Mouse (Mus musculus): ENCODE measurements around the gene Abraxas1. TPM values are rescaled to one million over a fixed set of nuclear protein-coding genes. Genes with fewer than 3 reads are reported as not detected.

Abraxas1 gene
- total RNA-seq (2014; fragmentation: Nextera tagmentation) (54.0 and 61.7 TPM in 2 replicates), total RNA-seq (2017) (40.5 and 40.8 TPM in 2 replicates), polyA plus RNA-seq (2012) (12.6 and 14.6 TPM in 2 replicates)

- TF ChIP-seq GATA1 (IDR thresholded peaks at IDR 0.05; ENCODE audit: borderline replicate concordance, low read length) (no peak), TAL1 (conservative IDR thresholded peaks at IDR 0.05; ENCODE audit: low read depth, low read length) (no peak), CTCF (IDR thresholded peaks at IDR 0.05; ENCODE audit: low read depth, low read length) (no peak), POLR2AphosphoS5 (IDR thresholded peaks at IDR 0.05; ENCODE audit: insufficient replicate concordance, low read depth, low read length) (0 out of 2 replicates have a peak, but pooled peaks have one; percentile 41), GATA2 (IDR thresholded peaks at IDR 0.05; ENCODE audit: borderline replicate concordance, low read depth, low read length) (no peak)
- peak; percentile 96 for ATAC-seq (ENCODE audit: extremely low read depth, insufficient number of reproducible peaks, low FRiP score, poor library complexity, severe bottlenecking)
- peak; percentile 89 for DNase-seq (ENCODE audit: low spot score)
- H3K4me3 ChIP-seq (ENCODE audit: low read depth, low read length) = peak within 1 kb of the TSS; percentile 90
- H3K4me1 ChIP-seq (ENCODE audit: insufficient read depth, low read depth, low read length) = peaks cover 21% of the 10 kb centered on the region
- peaks cover 4% of the 10 kb centered on the region; the same call in 1 of the 2 replicates for H3K27me3 ChIP-seq (ENCODE audit: insufficient read depth, low read length)
- H3K36me3 ChIP-seq (replicated peaks) = peaks cover 32% of the 10 kb centered on the region
- H3K9me3 ChIP-seq (replicated peaks) = no peaks in the 10 kb centered on the region
These were observed at the start of gene Abraxas1 for GRCm38 (mm10) chr5:100820483-100821184. Abraxas1 (minus strand) TSS chr5:100820965.

- TF ChIP-seq GATA1 (IDR thresholded peaks at IDR 0.05; ENCODE audit: borderline replicate concordance, low read length) = no peak
- no peak for TF ChIP-seq GATA2 (IDR thresholded peaks at IDR 0.05; ENCODE audit: borderline replicate concordance, low read depth, low read length)
- TF ChIP-seq TAL1 (conservative IDR thresholded peaks at IDR 0.05; ENCODE audit: low read depth, low read length) = no peak
- TF ChIP-seq POLR2AphosphoS5 (IDR thresholded peaks at IDR 0.05; ENCODE audit: insufficient replicate concordance, low read depth, low read length) = no peak
- no peak for TF ChIP-seq CTCF (IDR thresholded peaks at IDR 0.05; ENCODE audit: low read depth, low read length)
- H3K27me3 ChIP-seq (ENCODE audit: insufficient read depth, low read length) = no peaks in the 10 kb centered on the region
- H3K36me3 ChIP-seq (replicated peaks) = no peaks in the 10 kb centered on the region
- no peak overlapping the region for H3K4me3 ChIP-seq (ENCODE audit: low read depth, low read length)
- H3K9me3 ChIP-seq (replicated peaks) = peaks cover 8% of the 10 kb centered on the region
- no peak for ATAC-seq (ENCODE audit: extremely low read depth, insufficient number of reproducible peaks, low FRiP score, poor library complexity, severe bottlenecking)
- no peaks in the 10 kb centered on the region for H3K4me1 ChIP-seq (ENCODE audit: insufficient read depth, low read depth, low read length)
- no peak for DNase-seq (ENCODE audit: low spot score)
These were observed 48.6 kb upstream of the Abraxas1 start for GRCm38 (mm10) chr5:100869197-100869895.

- no peaks in the 10 kb centered on the region for H3K4me1 ChIP-seq (ENCODE audit: insufficient read depth, low read depth, low read length)
- no peak overlapping the region for H3K4me3 ChIP-seq (ENCODE audit: low read depth, low read length)
- TF ChIP-seq POLR2AphosphoS5 (IDR thresholded peaks at IDR 0.05; ENCODE audit: insufficient replicate concordance, low read depth, low read length) (no peak), GATA1 (IDR thresholded peaks at IDR 0.05; ENCODE audit: borderline replicate concordance, low read length) (no peak), TAL1 (conservative IDR thresholded peaks at IDR 0.05; ENCODE audit: low read depth, low read length) (no peak), CTCF (IDR thresholded peaks at IDR 0.05; ENCODE audit: low read depth, low read length) (no peak), GATA2 (IDR thresholded peaks at IDR 0.05; ENCODE audit: borderline replicate concordance, low read depth, low read length) (no peak)
- DNase-seq (ENCODE audit: low spot score) (no peak), ATAC-seq (ENCODE audit: extremely low read depth, insufficient number of reproducible peaks, low FRiP score, poor library complexity, severe bottlenecking) (no peak)
- peaks cover 10% of the 10 kb centered on the region for H3K9me3 ChIP-seq (replicated peaks)
- no peaks in the 10 kb centered on the region for H3K36me3 ChIP-seq (replicated peaks)
- no peaks in the 10 kb centered on the region for H3K27me3 ChIP-seq (ENCODE audit: insufficient read depth, low read length)
These were observed 45.4 kb upstream of the Abraxas1 start for GRCm38 (mm10) chr5:100866183-100866582.

GRCm38 (mm10) chr5:100864438-100864837, 43.7 kb upstream of the Abraxas1 start:
- Histone ChIP-seq H3K36me3 (replicated peaks) (no peaks in the 10 kb centered on the region), H3K27me3 (ENCODE audit: insufficient read depth, low read length) (no peaks in the 10 kb centered on the region), H3K9me3 (replicated peaks) (peaks cover 6% of the 10 kb centered on the region), H3K4me3 (ENCODE audit: low read depth, low read length) (no peak overlapping the region), H3K4me1 (ENCODE audit: insufficient read depth, low read depth, low read length) (no peaks in the 10 kb centered on the region)
- no peak for ATAC-seq (ENCODE audit: extremely low read depth, insufficient number of reproducible peaks, low FRiP score, poor library complexity, severe bottlenecking)
- no peak for TF ChIP-seq GATA2 (IDR thresholded peaks at IDR 0.05; ENCODE audit: borderline replicate concordance, low read depth, low read length)
- TF ChIP-seq TAL1 (conservative IDR thresholded peaks at IDR 0.05; ENCODE audit: low read depth, low read length) = no peak
- no peak for TF ChIP-seq POLR2AphosphoS5 (IDR thresholded peaks at IDR 0.05; ENCODE audit: insufficient replicate concordance, low read depth, low read length)
- TF ChIP-seq CTCF (IDR thresholded peaks at IDR 0.05; ENCODE audit: low read depth, low read length) = no peak
- no peak for TF ChIP-seq GATA1 (IDR thresholded peaks at IDR 0.05; ENCODE audit: borderline replicate concordance, low read length)
- DNase-seq (ENCODE audit: low spot score) = no peak

GRCm38 (mm10) chr5:100863091-100863490, 42.3 kb upstream of the Abraxas1 start:
- DNase-seq (ENCODE audit: low spot score) = no peak
- Histone ChIP-seq H3K4me3 (ENCODE audit: low read depth, low read length) (no peak overlapping the region), H3K4me1 (ENCODE audit: insufficient read depth, low read depth, low read length) (no peaks in the 10 kb centered on the region), H3K9me3 (replicated peaks) (0 out of 2 replicates have a peak, but pooled peaks cover 2% of the 10 kb centered on the region), H3K27me3 (ENCODE audit: insufficient read depth, low read length) (no peaks in the 10 kb centered on the region), H3K36me3 (replicated peaks) (no peaks in the 10 kb centered on the region)
- no peak for ATAC-seq (ENCODE audit: extremely low read depth, insufficient number of reproducible peaks, low FRiP score, poor library complexity, severe bottlenecking)
- TF ChIP-seq TAL1 (conservative IDR thresholded peaks at IDR 0.05; ENCODE audit: low read depth, low read length) = no peak
- TF ChIP-seq GATA1 (IDR thresholded peaks at IDR 0.05; ENCODE audit: borderline replicate concordance, low read length) = no peak
- no peak for TF ChIP-seq POLR2AphosphoS5 (IDR thresholded peaks at IDR 0.05; ENCODE audit: insufficient replicate concordance, low read depth, low read length)
- TF ChIP-seq CTCF (IDR thresholded peaks at IDR 0.05; ENCODE audit: low read depth, low read length) = no peak
- TF ChIP-seq GATA2 (IDR thresholded peaks at IDR 0.05; ENCODE audit: borderline replicate concordance, low read depth, low read length) = no peak

GRCm38 (mm10) chr5:100861811-100862210, 41.0 kb upstream of the Abraxas1 start:
- Histone ChIP-seq H3K4me1 (ENCODE audit: insufficient read depth, low read depth, low read length) (no peaks in the 10 kb centered on the region), H3K9me3 (replicated peaks) (0 out of 2 replicates have a peak, but pooled peaks cover 2% of the 10 kb centered on the region), H3K27me3 (ENCODE audit: insufficient read depth, low read length) (no peaks in the 10 kb centered on the region), H3K36me3 (replicated peaks) (no peaks in the 10 kb centered on the region), H3K4me3 (ENCODE audit: low read depth, low read length) (no peak overlapping the region)
- DNase-seq (ENCODE audit: low spot score) (no peak), ATAC-seq (ENCODE audit: extremely low read depth, insufficient number of reproducible peaks, low FRiP score, poor library complexity, severe bottlenecking) (no peak)
- no peak for TF ChIP-seq GATA2 (IDR thresholded peaks at IDR 0.05; ENCODE audit: borderline replicate concordance, low read depth, low read length)
- no peak for TF ChIP-seq POLR2AphosphoS5 (IDR thresholded peaks at IDR 0.05; ENCODE audit: insufficient replicate concordance, low read depth, low read length)
- no peak for TF ChIP-seq TAL1 (conservative IDR thresholded peaks at IDR 0.05; ENCODE audit: low read depth, low read length)
- no peak for TF ChIP-seq CTCF (IDR thresholded peaks at IDR 0.05; ENCODE audit: low read depth, low read length)
- TF ChIP-seq GATA1 (IDR thresholded peaks at IDR 0.05; ENCODE audit: borderline replicate concordance, low read length) = no peak

Data from G1E (cell line).